Mouse (Mus musculus): ENCODE measurements around the gene Ift80. TPM values are rescaled to one million over a fixed set of nuclear protein-coding genes. Genes with fewer than 3 reads are reported as not detected.
A peak's percentile ranks its signal among the peaks of the same experiment; 100 is the strongest.
"Not testable (repeated sequence)": the region's sequence is repeated elsewhere in the genome, so short reads cannot be mapped to it uniquely, and the experiment has no call there.

Ift80 gene
- total RNA-seq, 2 experiments from 2014 or later: 8.0 to 13.7 TPM

GRCm38 (mm10) chr3:69002781-69003180 is 1.6 kb downstream of the Ift80 start:
- no peak for ATAC-seq (ENCODE audit: poor library complexity, severe bottlenecking)

DNA sequence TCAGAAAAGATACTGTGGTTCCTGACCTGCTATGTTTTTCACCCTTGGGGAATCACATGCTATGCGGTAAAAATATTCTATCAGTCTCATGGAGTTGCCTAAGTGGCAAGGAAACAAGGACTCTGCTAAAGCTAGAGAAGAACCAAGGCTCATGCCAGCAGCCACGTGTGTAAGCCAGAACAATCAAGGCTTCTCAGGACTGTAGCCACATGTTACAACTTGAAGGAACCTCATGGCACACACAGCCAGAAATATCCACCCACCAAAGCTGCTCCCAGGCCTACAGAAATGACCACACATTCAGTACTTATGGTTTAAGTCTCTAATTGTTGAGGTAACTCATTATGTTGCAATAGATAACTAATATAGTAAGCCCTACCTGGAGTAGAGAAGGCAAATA is 17.8 kb downstream of the Ift80 start:
- no peak for ATAC-seq (ENCODE audit: poor library complexity, severe bottlenecking)

GRCm38 (mm10) chr3:68980898-68981297 is 23.5 kb downstream of the Ift80 start:
- ATAC-seq (ENCODE audit: poor library complexity, severe bottlenecking): peak; percentile 87

DNA sequence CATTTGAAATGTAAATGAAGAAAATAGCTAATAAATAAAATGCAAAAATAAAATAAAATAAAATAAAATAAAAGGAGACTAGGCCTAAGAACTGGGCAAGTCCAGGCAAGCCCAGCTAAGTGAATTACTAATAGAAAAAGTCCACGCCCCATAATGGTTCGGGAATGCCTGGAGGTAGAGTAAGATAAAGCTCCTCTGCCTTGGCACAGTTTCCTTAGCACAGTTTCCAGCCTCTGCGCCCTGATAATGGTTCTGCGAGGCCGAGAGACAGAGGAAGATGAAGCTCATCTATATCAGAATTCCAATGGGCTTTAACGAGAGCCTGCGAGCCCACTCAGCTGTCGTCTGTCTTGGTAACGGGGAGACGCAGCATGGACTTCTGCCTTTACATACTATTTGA is 25.2 kb downstream of the Ift80 start:
- ATAC-seq (ENCODE audit: poor library complexity, severe bottlenecking): no peak

GRCm38 (mm10) chr3:68977696-68978095 is 26.7 kb downstream of the Ift80 start:
- ATAC-seq (ENCODE audit: poor library complexity, severe bottlenecking): no peak

DNA sequence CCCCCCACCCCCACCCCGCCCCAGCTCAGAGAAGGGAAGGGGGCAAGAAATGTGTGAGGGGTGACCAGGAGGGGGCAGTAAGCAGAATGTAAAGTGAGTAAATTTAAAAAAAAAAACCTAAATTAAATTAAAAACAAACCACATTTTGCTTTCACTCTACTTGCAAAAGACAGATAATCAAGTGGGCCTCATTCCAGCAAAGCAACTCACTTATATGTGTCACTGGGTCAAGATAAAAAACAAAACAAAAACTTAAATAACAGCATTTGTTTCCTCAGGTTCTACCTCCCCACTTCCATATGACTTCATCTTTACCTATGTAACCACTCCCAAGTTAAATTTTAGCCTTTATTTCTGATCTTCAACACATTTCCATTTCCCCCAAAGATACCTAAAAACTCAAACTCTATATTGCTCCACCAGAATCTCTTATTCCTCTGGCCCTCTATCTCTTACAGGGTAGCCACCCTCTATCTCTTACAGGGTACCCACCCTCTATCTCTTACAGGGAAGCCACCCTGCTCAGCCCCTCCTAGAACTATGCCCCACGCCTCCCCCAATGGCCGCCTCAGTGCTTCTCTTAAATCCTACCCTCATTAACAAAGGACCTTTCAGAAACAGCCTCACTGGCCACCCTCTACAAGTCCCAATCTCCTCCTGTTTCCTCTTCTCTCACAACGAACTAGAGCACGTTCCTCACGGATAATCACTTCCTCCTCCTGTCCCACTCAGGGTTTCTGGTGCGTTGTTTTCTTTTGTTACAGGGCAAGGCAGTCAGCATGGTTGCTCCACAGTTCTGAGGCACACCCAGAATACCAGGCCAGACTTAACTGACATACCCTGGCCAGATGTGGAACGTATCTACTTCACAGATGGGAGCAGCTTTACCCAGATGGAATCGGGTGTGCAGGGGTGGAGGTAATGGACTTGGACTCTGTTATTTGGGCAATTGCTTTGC is 28.6 kb downstream of the Ift80 start:
- ATAC-seq (ENCODE audit: poor library complexity, severe bottlenecking): peak; percentile 76

DNA sequence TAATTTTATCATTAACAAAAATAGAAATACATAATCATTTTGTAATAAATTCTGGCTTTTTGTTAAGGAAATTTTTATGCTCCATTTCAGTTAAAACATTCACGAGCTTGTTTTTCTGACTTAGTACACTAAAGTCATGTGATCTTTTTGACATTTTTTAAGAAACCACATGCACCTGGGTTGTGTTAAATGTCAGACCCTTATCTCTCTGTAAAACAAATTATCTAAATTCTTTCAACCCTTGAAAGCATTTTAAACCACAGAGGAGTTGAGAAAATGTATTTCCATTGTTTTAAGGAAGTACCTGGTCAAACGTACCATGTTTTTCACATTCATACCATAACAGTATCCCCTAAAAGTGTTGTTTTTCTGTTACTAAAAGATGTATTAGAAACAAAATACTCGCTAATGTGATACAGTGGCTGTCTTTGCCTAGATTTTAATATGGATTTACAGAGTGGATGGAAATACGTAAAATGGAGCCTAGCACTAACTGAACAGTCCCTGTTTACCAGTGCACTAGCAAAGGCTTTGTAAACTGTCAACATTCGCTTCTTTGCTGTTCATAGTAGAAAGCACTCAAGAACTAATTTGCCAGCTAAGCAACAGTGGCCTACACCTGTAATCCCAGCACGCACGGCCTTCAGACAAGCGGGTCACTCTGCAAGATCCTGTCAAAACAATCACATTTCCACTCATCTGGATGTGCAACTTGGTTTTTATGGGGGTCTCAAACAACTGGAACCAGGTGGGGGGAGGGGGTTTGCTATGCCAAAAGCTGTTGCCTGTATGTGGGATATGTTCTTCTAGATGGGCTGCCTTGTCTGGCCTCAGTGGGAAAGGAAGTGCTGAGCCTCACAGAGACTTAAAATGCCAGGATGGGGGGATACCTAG is 29.5 kb downstream of the Ift80 start:
- ATAC-seq (ENCODE audit: poor library complexity, severe bottlenecking): no peak

- no peak for ATAC-seq (ENCODE audit: poor library complexity, severe bottlenecking)
These were observed 30.8 kb downstream of the Ift80 start for GRCm38 (mm10) chr3:68973574-68973973.

GRCm38 (mm10) chr3:68969091-68969590 is 35.2 kb downstream of the Ift80 start:
- ATAC-seq (ENCODE audit: poor library complexity, severe bottlenecking): no peak

GRCm38 (mm10) chr3:68967404-68967803 is 37.0 kb downstream of the Ift80 start:
- no peak for ATAC-seq (ENCODE audit: poor library complexity, severe bottlenecking)

- ATAC-seq (ENCODE audit: poor library complexity, severe bottlenecking): no peak
These were observed 37.7 kb downstream of the Ift80 start for GRCm38 (mm10) chr3:68966527-68967285.

- peak; percentile 66; the same call in 1 of the 2 replicates for ATAC-seq (ENCODE audit: poor library complexity, severe bottlenecking)
These were observed 39.7 kb downstream of the Ift80 start for GRCm38 (mm10) chr3:68964682-68965081.

- ATAC-seq (ENCODE audit: poor library complexity, severe bottlenecking): peak; percentile 75
These were observed 47.0 kb downstream of the Ift80 start for GRCm38 (mm10) chr3:68957413-68957812.

GRCm38 (mm10) chr3:68956454-68956853 is 47.9 kb downstream of the Ift80 start:
- ATAC-seq (ENCODE audit: poor library complexity, severe bottlenecking): peak; percentile 60

GRCm38 (mm10) chr3:68954487-68954886 is 49.9 kb downstream of the Ift80 start:
- ATAC-seq (ENCODE audit: poor library complexity, severe bottlenecking): no peak

DNA sequence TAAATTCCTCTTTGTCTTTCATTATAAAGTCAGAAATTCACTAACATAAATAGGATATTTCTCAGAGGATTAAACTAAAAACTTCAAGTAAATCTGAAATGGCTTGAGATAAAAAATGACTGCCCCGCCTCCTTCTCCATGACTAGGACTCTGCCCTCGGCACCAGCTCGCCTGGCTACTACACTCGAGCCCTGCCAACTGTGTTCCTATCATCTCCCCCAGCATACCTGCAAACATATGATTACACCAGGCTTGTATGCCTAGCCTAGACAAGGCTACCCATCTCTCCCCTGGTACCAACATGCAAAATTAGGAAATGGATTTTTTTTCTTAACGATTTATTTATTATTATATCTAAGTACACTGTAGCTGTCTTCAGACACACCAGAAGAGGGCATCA is 51.7 kb downstream of the Ift80 start:
- no peak for ATAC-seq (ENCODE audit: poor library complexity, severe bottlenecking)

DNA sequence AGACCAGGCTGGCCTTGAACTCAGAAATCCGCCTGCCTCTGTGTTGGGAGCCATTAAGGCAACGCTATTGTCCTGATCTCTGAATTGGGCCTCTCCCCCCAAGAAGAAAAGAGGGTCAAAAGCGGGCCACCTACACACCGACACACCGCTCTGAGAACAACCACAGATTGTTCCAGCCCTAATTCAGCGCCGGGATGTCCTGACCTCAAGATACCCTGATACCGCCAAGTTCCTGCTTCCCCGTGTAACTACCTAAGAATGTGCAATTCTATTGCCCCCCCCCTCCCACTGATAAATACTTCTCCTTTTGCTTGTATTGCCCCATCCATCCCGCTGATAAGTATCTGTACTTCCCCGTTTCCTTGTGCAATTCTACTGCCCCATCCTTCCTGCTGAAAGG is 52.4 kb downstream of the Ift80 start:
- not testable (repeated sequence) for ATAC-seq (ENCODE audit: poor library complexity, severe bottlenecking)

GRCm38 (mm10) chr3:68949381-68949780 is 55.0 kb downstream of the Ift80 start:
- ATAC-seq (ENCODE audit: poor library complexity, severe bottlenecking): no peak

DNA sequence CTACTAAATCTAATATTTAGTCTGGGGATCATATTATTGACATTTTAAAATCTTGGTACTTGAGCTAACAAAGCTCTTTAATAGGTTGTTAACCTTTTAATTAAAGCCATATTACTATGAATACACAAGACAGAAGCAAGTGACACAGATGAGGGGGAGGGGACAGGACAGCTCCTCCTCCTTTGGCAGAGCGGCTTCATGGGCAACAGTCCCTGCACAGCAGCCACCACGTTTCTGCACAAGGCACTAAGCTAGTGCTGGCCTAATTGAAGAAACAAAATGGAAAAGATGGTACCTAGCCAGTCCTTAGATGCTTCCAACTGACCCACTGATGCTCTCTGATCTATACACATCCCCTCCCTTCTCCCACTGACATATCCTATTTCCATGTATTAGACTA is 55.5 kb downstream of the Ift80 start:
- ATAC-seq (ENCODE audit: poor library complexity, severe bottlenecking): no peak

DNA sequence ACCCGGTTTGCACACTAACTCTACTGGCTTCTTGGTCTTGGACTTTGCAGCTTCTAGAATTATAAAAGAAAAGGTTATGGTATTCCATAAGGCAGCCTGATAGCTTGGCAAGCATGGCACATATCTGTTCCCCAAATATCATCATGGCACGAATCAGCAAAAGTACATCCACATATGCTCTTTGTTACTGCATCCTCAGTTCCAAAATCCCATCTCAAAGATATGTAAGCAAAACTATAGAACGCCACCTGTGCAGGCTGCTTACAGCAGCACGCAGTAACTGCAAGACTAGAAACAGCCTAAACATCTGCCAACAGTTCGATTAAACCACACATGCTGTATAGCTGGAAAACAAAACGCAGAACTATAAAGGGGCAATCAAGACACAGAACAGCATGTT is 62.5 kb downstream of the Ift80 start:
- ATAC-seq (ENCODE audit: poor library complexity, severe bottlenecking): no peak

DNA sequence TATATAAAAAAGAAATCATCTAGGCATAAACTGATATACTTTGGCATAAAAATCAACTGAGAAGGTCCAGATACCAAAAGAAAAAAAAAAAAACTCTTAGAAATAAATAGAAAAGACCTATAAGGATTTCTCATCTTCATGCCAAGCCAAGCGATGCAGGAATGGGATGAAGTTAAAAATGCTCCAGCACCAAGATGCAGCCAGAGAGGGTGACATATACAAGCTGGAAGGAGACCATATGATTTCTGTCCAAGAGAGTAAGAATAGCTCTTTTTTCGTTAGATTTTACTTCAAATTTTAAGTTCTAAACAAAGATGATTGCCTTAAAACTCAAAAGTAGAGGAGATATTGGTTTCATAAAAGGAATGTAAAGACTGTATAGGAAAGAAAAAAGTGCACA is 64.1 kb downstream of the Ift80 start:
- ATAC-seq (ENCODE audit: poor library complexity, severe bottlenecking): no peak

All from megakaryocyte, adult 5-6 weeks (primary cell).